Mouse (Mus musculus) forebrain, embryonic 16.5 days (tissue): ENCODE results near the gene Cdh16. TPM values are rescaled to one million over a fixed set of nuclear protein-coding genes. Genes with fewer than 3 reads are reported as not detected.

Experiments
- ATAC-seq: fragments of 200-750 bp; cut with Nextera tagmentation; 2 replicates; pipeline ENCODE4 v1.8.0; 2017; ENCODE audit warnings: mild to moderate bottlenecking, moderate library complexity
- H3K27ac ChIP-seq: fragments of 300-500 bp; sonication (generic); 2 replicates; pipeline ENCODE4 v1.5.1; 2014; ENCODE audit warnings: low read length, control low read depth
- H3K27me3 ChIP-seq: fragments of 300-500 bp; sonication (generic); replicated peaks from 2 replicates; pipeline ENCODE4 v1.6.1; 2014; ENCODE audit warnings: low read length; ENCODE audit not compliant: control insufficient read depth, insufficient read depth
- H3K36me3 ChIP-seq: fragments of 300-500 bp; sonication (generic); 2 replicates; pipeline ENCODE4 v1.6.1; 2014; ENCODE audit not compliant: control insufficient read depth, insufficient read depth
- H3K4me1 ChIP-seq: fragments of 300-500 bp; sonication (generic); replicated peaks from 2 replicates; pipeline ENCODE4 v1.6.1; 2014; ENCODE audit warnings: low read length; ENCODE audit not compliant: control insufficient read depth, insufficient read depth
- H3K4me2 ChIP-seq: fragments of 300-500 bp; sonication (generic); 2 replicates; pipeline ENCODE4 v1.6.1; 2014; ENCODE audit warnings: mild to moderate bottlenecking, low read length, control low read depth
- H3K4me3 ChIP-seq: fragments of 300-500 bp; sonication (generic); replicated peaks from 2 replicates; pipeline ENCODE4 v1.5.1; 2014; ENCODE audit warnings: mild to moderate bottlenecking, low read length, control low read depth
- H3K9ac ChIP-seq: fragments of 300-500 bp; sonication (generic); replicated peaks from 2 replicates; pipeline ENCODE4 v1.6.1; 2014; ENCODE audit warnings: low read depth, low read length, control low read depth
- H3K9me3 ChIP-seq: fragments of 300-500 bp; sonication (generic); 2 replicates; pipeline ENCODE4 v1.6.1; 2016; ENCODE audit warnings: low read length; ENCODE audit not compliant: control insufficient read depth
- WGBS: fragments of 180-500 bp; shearing (Covaris S2); extraction: QIAGEN DNeasy Blood & Tissue Kit; methylation state at CpG from one replicate; pipeline ENCODE4 v1.1.7; 2014; 5-methylcytosine and 5-hydroxymethylcytosine counted together
- polyA plus RNA-seq: library from polyadenylated mRNA; unstranded; fragments of >200 nt; fragmentation: Nextera tagmentation; extraction: Ambion mirVana; gene quantifications from 2 replicates; pipeline ENCODE4 v1.2.1, GENCODE M21; 2015

Cdh16 gene
- polyA plus RNA-seq, 1 experiment from 2014 or later = not detected

DNA sequence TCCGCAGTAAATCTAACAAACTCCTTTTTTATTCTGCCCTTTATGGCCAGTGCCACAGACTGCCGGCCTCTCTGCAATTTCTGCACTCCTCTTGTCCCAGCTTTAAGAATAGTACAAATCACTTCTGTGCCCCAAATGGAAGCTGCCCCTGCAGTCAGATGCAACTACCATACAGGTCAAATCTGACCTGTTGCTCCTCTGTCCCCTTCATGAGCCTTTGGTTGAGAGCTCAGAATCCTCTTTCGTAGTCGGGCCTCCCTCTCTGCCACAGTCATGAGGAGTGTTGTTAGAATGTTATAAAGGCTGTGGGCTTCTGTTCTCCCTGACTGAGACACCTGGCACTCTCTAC is 21.0 kb downstream of the Cdh16 start:
- no peak for ATAC-seq
- no peak overlapping the region for H3K9ac ChIP-seq
- no peak overlapping the region for H3K4me2 ChIP-seq
- H3K27ac ChIP-seq = no peak overlapping the region
- H3K27me3 ChIP-seq = 0 out of 2 replicates have a peak, but pooled peaks cover 3% of the 10 kb centered on the region
- H3K4me1 ChIP-seq = 0 out of 2 replicates have a peak, but pooled peaks cover 3% of the 10 kb centered on the region
- WGBS = 62% methylated on average over 4 of the region's 4 CpGs
- H3K36me3 ChIP-seq = no peaks in the 10 kb centered on the region
- H3K4me3 ChIP-seq = no peak overlapping the region
- no peaks in the 10 kb centered on the region for H3K9me3 ChIP-seq

DNA sequence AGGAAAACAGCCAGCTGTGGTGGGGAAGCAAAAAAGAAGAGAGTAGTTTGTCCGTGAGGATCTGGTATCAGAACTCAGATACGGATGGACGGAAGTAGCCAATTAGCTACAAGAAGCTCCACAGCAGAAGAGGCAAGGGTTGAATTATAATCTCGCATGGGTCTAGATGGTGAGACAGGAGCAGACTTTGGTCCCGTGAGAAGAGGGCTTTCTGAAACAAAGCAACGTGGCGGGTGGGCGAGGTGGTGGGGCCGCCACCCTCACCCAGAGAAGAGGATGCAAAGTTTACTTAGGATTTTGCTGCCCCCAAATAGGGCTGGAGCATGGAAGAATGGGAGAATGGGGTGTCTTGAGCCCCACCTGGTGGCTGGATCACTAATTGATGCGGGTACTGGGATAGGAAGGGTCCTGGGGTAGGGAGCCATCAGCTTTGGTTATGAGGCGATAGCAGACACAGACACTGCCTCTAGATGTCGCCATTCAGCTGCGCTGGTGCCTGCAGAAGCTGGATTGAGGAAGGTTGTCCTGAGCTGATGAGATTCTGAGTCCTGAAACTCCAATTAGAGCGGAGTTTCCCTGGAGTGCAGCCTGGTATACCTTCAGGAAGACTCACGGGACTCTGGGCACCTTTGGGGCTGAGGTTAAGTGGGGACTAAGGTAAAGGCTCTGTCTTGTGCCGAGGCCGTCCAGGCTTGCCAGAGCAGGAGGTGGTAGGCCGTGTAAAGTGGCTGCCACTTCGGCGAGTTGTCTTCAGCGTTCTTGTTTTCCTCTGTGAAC is 21.5 kb downstream of the Cdh16 start:
- no peaks in the 10 kb centered on the region for H3K9me3 ChIP-seq
- no peaks in the 10 kb centered on the region for H3K36me3 ChIP-seq
- peaks cover 5% of the 10 kb centered on the region; the same call in 1 of the 2 replicates for H3K4me1 ChIP-seq
- H3K27me3 ChIP-seq = 0 out of 2 replicates have a peak, but pooled peaks cover 3% of the 10 kb centered on the region
- no peak overlapping the region for H3K27ac ChIP-seq
- H3K9ac ChIP-seq = 0 out of 2 replicates have a peak overlapping the region, but pooled peaks have one; percentile 12
- peak overlapping the region; percentile 17 for H3K4me3 ChIP-seq
- 20% methylated on average over 21 of the region's 21 CpGs for WGBS
- H3K4me2 ChIP-seq = peak overlapping the region; percentile 44
- ATAC-seq = peak; percentile 96

- ATAC-seq = peak; percentile 19; the same call in 1 of the 2 replicates
- Histone ChIP-seq H3K9me3 (no peaks in the 10 kb centered on the region), H3K4me1 (peaks cover 6% of the 10 kb centered on the region; the same call in 1 of the 2 replicates), H3K4me2 (peak overlapping the region; percentile 35), H3K4me3 (no peak overlapping the region), H3K36me3 (no peaks in the 10 kb centered on the region), H3K27ac (no peak overlapping the region), H3K27me3 (0 out of 2 replicates have a peak, but pooled peaks cover 3% of the 10 kb centered on the region), H3K9ac (no peak overlapping the region)
- WGBS = 3% methylated on average over 12 of the region's 12 CpGs
Measured at GRCm38 (mm10) chr8:104601941-104602371, 22.2 kb downstream of the Cdh16 start.

DNA sequence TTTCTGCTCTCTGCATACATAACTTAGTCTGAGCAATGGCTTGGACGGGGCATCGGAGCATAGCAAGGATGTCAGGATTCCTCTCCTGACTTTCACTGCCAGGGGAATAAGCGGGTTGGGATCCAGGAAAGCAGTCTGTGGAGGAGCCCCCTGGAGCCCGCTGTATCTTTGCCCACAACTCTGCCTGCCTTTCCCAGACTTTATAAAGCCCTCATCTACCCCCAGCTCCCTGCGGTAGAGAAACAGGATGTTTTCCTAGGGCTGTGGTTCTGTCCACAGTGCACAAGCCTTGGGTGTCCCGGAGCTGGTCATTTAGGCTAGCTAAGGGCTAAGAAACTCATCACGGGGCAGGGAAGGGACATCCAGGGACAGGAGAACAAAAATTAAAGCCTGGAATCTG is 22.8 kb downstream of the Cdh16 start:
- H3K9ac ChIP-seq = no peak overlapping the region
- H3K4me3 ChIP-seq = no peak overlapping the region
- H3K9me3 ChIP-seq = no peaks in the 10 kb centered on the region
- 35% methylated on average over 7 of the region's 7 CpGs for WGBS
- H3K4me1 ChIP-seq = peaks cover 6% of the 10 kb centered on the region; the same call in 1 of the 2 replicates
- H3K27ac ChIP-seq = no peak overlapping the region
- no peak overlapping the region for H3K4me2 ChIP-seq
- 0 out of 2 replicates have a peak, but pooled peaks cover 3% of the 10 kb centered on the region for H3K27me3 ChIP-seq
- no peaks in the 10 kb centered on the region for H3K36me3 ChIP-seq
- ATAC-seq = no peak

GRCm38 (mm10) chr8:104598496-104598895 is 25.7 kb downstream of the Cdh16 start:
- 0 out of 2 replicates have a peak, but pooled peaks cover 3% of the 10 kb centered on the region for H3K27me3 ChIP-seq
- H3K4me3 ChIP-seq = no peak overlapping the region
- H3K4me2 ChIP-seq = no peak overlapping the region
- H3K9me3 ChIP-seq = no peaks in the 10 kb centered on the region
- H3K9ac ChIP-seq = no peak overlapping the region
- WGBS = 59% methylated on average over 6 of the region's 6 CpGs
- ATAC-seq = no peak
- peaks cover 6% of the 10 kb centered on the region; the same call in 1 of the 2 replicates for H3K4me1 ChIP-seq
- no peak overlapping the region for H3K27ac ChIP-seq
- peaks cover 10% of the 10 kb centered on the region; the same call in 1 of the 2 replicates for H3K36me3 ChIP-seq

- H3K4me2 ChIP-seq = no peak overlapping the region
- 67% methylated on average over 6 of the region's 6 CpGs for WGBS
- 0 out of 2 replicates have a peak, but pooled peaks cover 3% of the 10 kb centered on the region for H3K27me3 ChIP-seq
- no peak overlapping the region for H3K9ac ChIP-seq
- H3K4me1 ChIP-seq = peaks cover 6% of the 10 kb centered on the region; the same call in 1 of the 2 replicates
- peaks cover 10% of the 10 kb centered on the region; the same call in 1 of the 2 replicates for H3K36me3 ChIP-seq
- H3K27ac ChIP-seq = no peak overlapping the region
- no peak for ATAC-seq
- no peak overlapping the region for H3K4me3 ChIP-seq
- H3K9me3 ChIP-seq = no peaks in the 10 kb centered on the region
Measured at GRCm38 (mm10) chr8:104597656-104598055, 26.5 kb downstream of the Cdh16 start.

GRCm38 (mm10) chr8:104595773-104596536 is 28.2 kb downstream of the Cdh16 start:
- no peak overlapping the region for H3K4me2 ChIP-seq
- no peak overlapping the region for H3K9ac ChIP-seq
- no peaks in the 10 kb centered on the region for H3K9me3 ChIP-seq
- H3K4me1 ChIP-seq = peaks cover 11% of the 10 kb centered on the region
- H3K36me3 ChIP-seq = peaks cover 10% of the 10 kb centered on the region; the same call in 1 of the 2 replicates
- H3K4me3 ChIP-seq = no peak overlapping the region
- H3K27me3 ChIP-seq = no peaks in the 10 kb centered on the region
- no peak for ATAC-seq
- H3K27ac ChIP-seq = no peak overlapping the region
- 87% methylated on average over 21 of the region's 21 CpGs for WGBS

- Histone ChIP-seq H3K27ac (no peak overlapping the region), H3K4me2 (no peak overlapping the region), H3K27me3 (no peaks in the 10 kb centered on the region), H3K4me1 (peaks cover 13% of the 10 kb centered on the region), H3K4me3 (no peak overlapping the region), H3K36me3 (peaks cover 10% of the 10 kb centered on the region; the same call in 1 of the 2 replicates), H3K9ac (no peak overlapping the region), H3K9me3 (no peaks in the 10 kb centered on the region)
- no peak for ATAC-seq
- 97% methylated on average over 19 of the region's 19 CpGs for WGBS
Measured at GRCm38 (mm10) chr8:104594611-104595362, 29.4 kb downstream of the Cdh16 start.
